Mouse (Mus musculus) hindbrain, embryonic 14.5 days (tissue): Measurements from ENCODE around the gene Zfp92. TPM values are rescaled to one million over a fixed set of nuclear protein-coding genes. Genes with fewer than 3 reads are reported as not detected.
A peak's percentile ranks its signal among the peaks of the same experiment; 100 is the strongest.

Experiments used
- ATAC-seq: fragments of 200-750 bp; cut with Nextera tagmentation; 2 replicates; pipeline ENCODE4 v1.8.0; 2017; ENCODE audit warnings: moderate number of reproducible peaks, mild to moderate bottlenecking, moderate TSS enrichment, moderate library complexity; ENCODE audit not compliant: low FRiP score
- DNase-seq: peaks from one replicate; pipeline ENCODE4 v3.0.0-alpha.2; 2015; ENCODE audit warnings: low spot score
- H3K27ac ChIP-seq: fragments of 300-500 bp; sonication (generic); 2 replicates; pipeline ENCODE4 v1.5.1; 2014; ENCODE audit warnings: mild to moderate bottlenecking, moderate library complexity
- H3K27me3 ChIP-seq: fragments of 300-500 bp; sonication (generic); 2 replicates; pipeline ENCODE4 v1.6.1; 2014; ENCODE audit warnings: mild to moderate bottlenecking, low read length, mixed read lengths; ENCODE audit not compliant: control insufficient read depth, insufficient read depth
- H3K36me3 ChIP-seq: fragments of 300-500 bp; sonication (generic); replicated peaks from 2 replicates; pipeline ENCODE4 v1.6.1; 2014; ENCODE audit not compliant: control insufficient read depth, insufficient read depth
- H3K4me1 ChIP-seq: fragments of 300-500 bp; sonication (generic); replicated peaks from 2 replicates; pipeline ENCODE4 v1.6.1; 2014; ENCODE audit warnings: antibody characterized with exemption, low read length, mixed read lengths; ENCODE audit not compliant: control insufficient read depth, insufficient read depth
- H3K4me2 ChIP-seq: fragments of 300-500 bp; sonication (generic); replicated peaks from 2 replicates; pipeline ENCODE4 v1.6.1; 2014; ENCODE audit warnings: mild to moderate bottlenecking, moderate library complexity
- H3K4me3 ChIP-seq: fragments of 300-500 bp; sonication (generic); replicated peaks from 2 replicates; pipeline ENCODE4 v1.5.1; 2014; ENCODE audit warnings: mild to moderate bottlenecking, low read length
- H3K9ac ChIP-seq: fragments of 300-500 bp; sonication (generic); 2 replicates; pipeline ENCODE4 v1.6.1; 2014
- H3K9me3 ChIP-seq: fragments of 300-500 bp; sonication (generic); 2 replicates; pipeline ENCODE4 v1.6.1; 2016; ENCODE audit warnings: low read length; ENCODE audit not compliant: control insufficient read depth
- WGBS: fragments of 180-500 bp; shearing (Covaris S2); extraction: QIAGEN DNeasy Blood & Tissue Kit; methylation state at CpG from one replicate; pipeline ENCODE4 v1.1.7; 2014; 5-methylcytosine and 5-hydroxymethylcytosine counted together
- polyA plus RNA-seq: library from polyadenylated mRNA; unstranded; fragments of >200 nt; fragmentation: Nextera tagmentation; extraction: Ambion mirVana; gene quantifications from 2 replicates; pipeline ENCODE4 v1.2.1, GENCODE M21; 2014

Zfp92 gene
- polyA plus RNA-seq, 1 experiment from 2014 or later, result 1.1 TPM

GRCm38 (mm10) chrX:73412767-73413166 lies 1.9 kb downstream of the Zfp92 start:
- no peak overlapping the region for H3K27ac ChIP-seq
- H3K4me1 ChIP-seq, result no peaks in the 10 kb centered on the region
- DNase-seq, result no peak
- no peak overlapping the region for H3K4me3 ChIP-seq
- H3K27me3 ChIP-seq, result no peaks in the 10 kb centered on the region; the same call in 1 of the 2 replicates
- H3K9me3 ChIP-seq, result 0 out of 2 replicates have a peak, but pooled peaks cover 5% of the 10 kb centered on the region
- no peaks in the 10 kb centered on the region for H3K36me3 ChIP-seq
- no peak overlapping the region for H3K9ac ChIP-seq
- no peak for ATAC-seq
- WGBS, result 27% methylated on average over 1 of the region's 1 CpGs
- H3K4me2 ChIP-seq, result no peak overlapping the region

- WGBS, result 83% methylated on average over 2 of the region's 2 CpGs
- ATAC-seq (no peak), DNase-seq (no peak)
- H3K9ac ChIP-seq, result no peak overlapping the region
- H3K27ac ChIP-seq, result no peak overlapping the region
- H3K27me3 ChIP-seq, result no peaks in the 10 kb centered on the region
- no peaks in the 10 kb centered on the region for H3K9me3 ChIP-seq
- H3K4me1 ChIP-seq, result no peaks in the 10 kb centered on the region
- H3K4me2 ChIP-seq, result no peak overlapping the region
- no peaks in the 10 kb centered on the region for H3K36me3 ChIP-seq
- no peak overlapping the region for H3K4me3 ChIP-seq
These were observed 19.1 kb downstream of the Zfp92 start for GRCm38 (mm10) chrX:73430036-73430435.

GRCm38 (mm10) chrX:73432850-73433249 lies 22.0 kb downstream of the Zfp92 start:
- 81% methylated on average over 5 of the region's 5 CpGs for WGBS
- H3K9me3 ChIP-seq, result no peaks in the 10 kb centered on the region
- no peak overlapping the region for H3K27ac ChIP-seq
- H3K4me3 ChIP-seq, result no peak overlapping the region
- peaks cover 8% of the 10 kb centered on the region; the same call in 1 of the 2 replicates for H3K36me3 ChIP-seq
- H3K9ac ChIP-seq, result no peak overlapping the region
- no peaks in the 10 kb centered on the region for H3K4me1 ChIP-seq
- DNase-seq, result no peak
- H3K4me2 ChIP-seq, result no peak overlapping the region
- no peak for ATAC-seq
- no peaks in the 10 kb centered on the region for H3K27me3 ChIP-seq

- Histone ChIP-seq H3K4me3 (no peak within 1 kb of the TSS), H3K9me3 (no peaks in the 10 kb centered on the region), H3K4me2 (no peak within 1 kb of the TSS), H3K9ac (no peak within 1 kb of the TSS), H3K4me1 (no peaks in the 10 kb centered on the region), H3K27me3 (no peaks in the 10 kb centered on the region), H3K27ac (no peak within 1 kb of the TSS), H3K36me3 (peaks cover 12% of the 10 kb centered on the region; the same call in 1 of the 2 replicates)
- ATAC-seq, result no peak
- 79% methylated on average over 11 of the region's 11 CpGs for WGBS
- no peak for DNase-seq
These were observed 24.4 kb downstream of the Zfp92 start, which contains the start of gene Trex2 for GRCm38 (mm10) chrX:73435252-73435651. Trex2 (minus strand) TSS chrX:73435344.

GRCm38 (mm10) chrX:73441428-73441827 lies 30.5 kb downstream of the Zfp92 start:
- H3K4me2 ChIP-seq, result no peak overlapping the region
- no peaks in the 10 kb centered on the region for H3K9me3 ChIP-seq
- no peak overlapping the region for H3K4me3 ChIP-seq
- DNase-seq (no peak), ATAC-seq (no peak)
- peaks cover 19% of the 10 kb centered on the region for H3K36me3 ChIP-seq
- 72% methylated on average over 2 of the region's 2 CpGs for WGBS
- H3K27ac ChIP-seq, result no peak overlapping the region
- H3K9ac ChIP-seq, result no peak overlapping the region
- no peaks in the 10 kb centered on the region for H3K4me1 ChIP-seq
- H3K27me3 ChIP-seq, result no peaks in the 10 kb centered on the region

GRCm38 (mm10) chrX:73451949-73452348 lies 41.1 kb downstream of the Zfp92 start:
- Histone ChIP-seq H3K4me3 (no peak overlapping the region), H3K9me3 (no peaks in the 10 kb centered on the region), H3K27ac (no peak overlapping the region), H3K36me3 (no peaks in the 10 kb centered on the region; the same call in 1 of the 2 replicates), H3K4me2 (no peak overlapping the region), H3K4me1 (no peaks in the 10 kb centered on the region), H3K27me3 (no peaks in the 10 kb centered on the region), H3K9ac (no peak overlapping the region)
- ATAC-seq, result no peak
- WGBS, result 4% methylated on average over 2 of the region's 2 CpGs
- DNase-seq, result peak; percentile 70

- Histone ChIP-seq H3K9me3 (no peaks in the 10 kb centered on the region), H3K4me2 (peak within 1 kb of the TSS; percentile 69), H3K36me3 (no peaks in the 10 kb centered on the region), H3K4me1 (peaks cover 6% of the 10 kb centered on the region), H3K4me3 (peak within 1 kb of the TSS; percentile 54), H3K9ac (peak within 1 kb of the TSS; percentile 65), H3K27me3 (no peaks in the 10 kb centered on the region), H3K27ac (peak within 1 kb of the TSS; percentile 57; the same call in 1 of the 2 replicates)
- peak; percentile 100 for ATAC-seq
- peak; percentile 84 for DNase-seq
- WGBS, result 17% methylated on average over 26 of the region's 26 CpGs
These were observed 48.0 kb downstream of the Zfp92 start, which contains the start of gene Haus7 for GRCm38 (mm10) chrX:73458877-73459392. Haus7 (minus strand) TSS chrX:73459044.

GRCm38 (mm10) chrX:73460792-73461191 lies 49.9 kb downstream of the Zfp92 start:
- Histone ChIP-seq H3K4me1 (peaks cover 6% of the 10 kb centered on the region), H3K9ac (no peak overlapping the region), H3K4me2 (no peak overlapping the region), H3K4me3 (no peak overlapping the region), H3K27me3 (no peaks in the 10 kb centered on the region), H3K36me3 (no peaks in the 10 kb centered on the region), H3K27ac (no peak overlapping the region), H3K9me3 (no peaks in the 10 kb centered on the region)
- ATAC-seq, result no peak
- WGBS, result 82% methylated on average over 4 of the region's 4 CpGs
- no peak for DNase-seq

GRCm38 (mm10) chrX:73465483-73466186 lies 54.7 kb downstream of the Zfp92 start:
- no peak for ATAC-seq
- WGBS, result 66% methylated on average over 9 of the region's 9 CpGs

More at GRCm38 (mm10) chrX:73465483-73466186, 54.7 kb downstream of the Zfp92 start:
- no peak for DNase-seq
- no peak overlapping the region for H3K9ac ChIP-seq
- no peak overlapping the region for H3K27ac ChIP-seq
- no peak overlapping the region for H3K4me2 ChIP-seq
- no peaks in the 10 kb centered on the region for H3K36me3 ChIP-seq
- no peaks in the 10 kb centered on the region for H3K4me1 ChIP-seq
- H3K4me3 ChIP-seq, result no peak overlapping the region
- no peaks in the 10 kb centered on the region for H3K9me3 ChIP-seq
- no peaks in the 10 kb centered on the region for H3K27me3 ChIP-seq
